Mouse (Mus musculus): ENCODE measurements around the gene Coro2b.

Coro2b gene

DNA sequence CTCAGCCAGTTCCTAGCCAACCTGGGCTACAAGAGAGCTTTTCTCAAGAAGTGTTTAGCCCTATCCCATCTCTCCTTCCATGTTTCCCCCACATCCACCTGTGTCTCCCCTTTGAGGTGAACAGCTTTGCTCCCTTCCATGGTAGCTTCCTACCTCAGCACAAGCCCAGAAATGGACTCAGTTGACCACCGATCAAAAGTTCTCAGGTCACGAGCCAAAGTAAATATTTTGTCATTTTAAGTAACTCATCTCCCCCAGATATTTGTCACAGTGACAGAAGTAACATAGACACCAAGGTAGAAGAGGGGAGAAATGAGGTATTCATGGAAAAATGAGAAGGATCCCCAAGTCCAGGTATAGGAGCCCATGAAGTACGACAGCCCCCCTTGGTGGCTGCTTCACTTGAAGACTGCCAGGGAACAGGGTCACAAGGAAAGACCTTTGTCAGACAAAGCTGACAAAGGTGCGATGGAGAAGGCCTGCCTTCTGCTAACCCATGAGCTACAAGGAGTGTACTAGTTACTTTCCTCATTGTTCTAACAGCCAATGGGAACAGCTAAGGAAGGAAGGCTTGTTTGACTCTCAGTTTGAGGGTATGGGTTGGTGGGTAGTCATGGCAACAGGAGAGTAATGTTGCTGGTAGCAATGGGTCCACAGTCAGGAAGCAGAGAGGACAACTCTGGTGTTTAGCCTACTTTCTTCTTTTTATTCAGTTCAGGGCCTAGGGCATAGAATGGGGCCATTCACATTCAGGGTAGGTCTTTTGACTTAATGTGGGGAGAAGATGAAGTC, 150.9 kb downstream of the Coro2b start:
- DNase-seq (ENCODE audit: low read depth), result no peak

DNA sequence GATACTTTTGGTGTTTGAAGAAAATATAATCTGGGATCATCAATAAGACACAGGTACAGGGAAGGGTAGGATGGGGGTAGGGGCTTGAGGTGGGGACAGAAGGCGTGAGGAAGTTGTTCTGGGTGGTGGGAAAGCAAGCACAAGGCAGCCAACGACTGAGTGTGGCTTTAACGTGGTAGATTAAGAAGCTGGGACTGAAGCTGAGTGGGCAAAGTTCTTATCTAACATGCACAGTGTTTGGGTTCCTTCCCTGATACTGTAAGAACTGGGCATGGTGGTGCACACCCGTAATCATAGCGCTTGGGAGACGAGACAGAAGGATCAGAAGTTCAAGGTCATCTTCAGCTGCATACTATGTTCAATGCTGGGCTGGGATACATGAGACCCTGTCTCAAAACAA, 151.8 kb downstream of the Coro2b start:
- no peak for DNase-seq (ENCODE audit: low read depth)

- DNase-seq (ENCODE audit: low read depth), result no peak
Observed at GRCm38 (mm10) chr9:62382519-62383084, 154.2 kb downstream of the Coro2b start.

DNA sequence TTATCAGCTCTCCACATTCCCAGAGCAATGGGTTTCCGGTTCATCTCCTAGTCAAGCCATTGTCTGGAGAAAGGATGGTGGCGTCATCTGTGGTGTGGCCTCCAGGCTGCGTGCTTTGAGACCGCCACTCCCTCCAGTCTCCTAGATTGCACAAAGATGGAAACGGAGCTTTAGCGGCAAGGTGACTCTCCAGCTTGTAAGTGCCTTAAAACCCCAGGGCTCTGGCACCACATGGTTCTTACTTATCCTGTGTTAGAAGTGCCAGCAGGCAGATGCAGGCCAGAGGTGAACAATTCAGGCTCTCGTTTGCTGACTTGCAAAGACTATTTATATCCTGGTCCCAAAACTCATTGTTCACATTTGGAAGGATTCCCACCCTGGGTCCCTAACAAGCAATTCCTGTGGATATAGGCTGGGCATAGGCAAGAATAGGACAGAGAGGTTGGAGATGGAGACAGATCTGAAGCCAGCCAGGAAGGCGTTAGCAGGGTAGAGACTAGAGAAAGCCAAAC, 155.4 kb downstream of the Coro2b start:
- DNase-seq (ENCODE audit: low read depth), result no peak

- no peak for DNase-seq (ENCODE audit: low read depth)
Observed at GRCm38 (mm10) chr9:62380351-62380750, 156.5 kb downstream of the Coro2b start.

DNA sequence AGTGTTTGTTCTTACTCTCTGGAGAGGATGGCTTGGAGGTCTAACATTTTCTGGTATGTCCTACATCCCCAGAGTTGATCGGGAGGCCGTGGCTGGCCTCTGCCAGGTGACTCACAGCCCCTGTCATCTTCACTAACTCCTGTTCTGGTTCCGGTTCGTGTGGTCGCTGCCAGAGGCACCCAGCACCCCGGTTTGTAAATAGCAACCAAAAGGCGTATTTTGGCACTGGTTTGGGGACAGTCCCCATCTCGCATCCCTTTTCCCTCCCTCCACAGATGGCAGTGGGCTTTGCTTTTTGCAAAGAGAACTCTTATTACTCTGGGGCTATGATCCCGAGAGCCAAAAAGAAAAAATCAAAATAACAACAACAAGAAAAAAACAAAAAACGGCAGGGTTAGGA, 158.9 kb downstream of the Coro2b start:
- DNase-seq (ENCODE audit: low read depth), result no peak

DNA sequence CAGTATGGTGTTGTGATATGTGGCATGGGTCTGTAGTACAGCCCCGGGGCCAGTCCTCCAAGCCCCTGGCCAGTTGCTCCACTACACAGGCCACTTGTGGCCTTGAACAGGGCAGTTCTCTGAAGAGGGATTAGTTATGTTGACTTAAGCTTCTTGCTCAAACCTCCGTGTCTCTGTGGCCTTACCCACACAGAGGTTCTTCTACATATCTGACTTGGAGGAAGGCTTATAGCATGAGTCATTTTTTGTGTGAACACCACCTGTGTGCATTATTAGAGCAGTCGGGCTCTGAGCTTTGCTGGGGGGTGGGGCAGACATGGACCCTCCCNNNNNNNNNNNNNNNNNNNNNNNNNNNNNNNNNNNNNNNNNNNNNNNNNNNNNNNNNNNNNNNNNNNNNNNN, 162.6 kb downstream of the Coro2b start:
- DNase-seq (ENCODE audit: low read depth), result no peak

DNA sequence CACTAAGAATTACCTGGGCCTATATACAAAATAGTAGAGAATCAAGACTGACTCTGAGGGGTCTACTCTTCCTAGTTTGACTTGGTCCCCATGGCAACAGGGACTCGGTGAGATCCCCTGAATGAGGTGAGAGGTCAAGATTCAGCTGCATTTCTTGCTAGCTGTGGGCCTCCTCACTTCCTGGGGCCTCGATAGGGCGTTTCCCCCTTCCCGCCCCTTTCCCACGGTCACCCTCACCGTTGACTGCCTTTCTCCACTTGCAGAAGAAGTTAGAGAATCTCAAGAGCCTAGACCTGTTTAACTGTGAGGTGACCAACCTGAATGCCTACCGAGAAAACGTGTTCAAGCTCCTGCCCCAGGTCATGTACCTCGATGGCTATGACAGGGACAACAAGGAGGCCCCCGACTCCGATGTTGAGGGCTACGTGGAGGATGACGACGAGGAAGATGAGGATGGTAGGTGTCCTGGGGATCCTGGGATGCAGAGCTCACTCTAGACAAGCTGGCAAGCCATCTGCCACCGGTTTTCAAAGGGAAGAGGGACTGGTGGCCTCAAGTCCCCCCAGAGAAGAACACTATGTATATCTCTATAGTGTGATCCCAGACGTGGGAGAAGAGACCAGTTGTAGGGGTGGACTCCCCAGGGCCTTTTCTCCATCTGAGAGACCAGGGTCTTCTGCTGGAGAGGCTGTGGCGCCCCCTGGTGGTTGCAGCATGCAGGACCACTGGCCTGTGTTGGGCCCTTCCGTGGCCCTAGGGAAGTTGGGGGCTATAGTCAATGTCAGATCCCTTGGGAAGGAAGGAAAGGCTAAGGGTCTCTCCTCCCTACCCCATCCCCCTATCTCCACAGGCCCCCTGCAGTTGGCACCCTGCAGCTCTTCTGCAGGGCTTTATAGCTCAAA, 163.4 kb downstream of the Coro2b start:
- peak; percentile 66 for DNase-seq (ENCODE audit: low read depth)

- DNase-seq (ENCODE audit: low read depth), result no peak
Observed at GRCm38 (mm10) chr9:62372556-62373221, 164.2 kb downstream of the Coro2b start.

DNA sequence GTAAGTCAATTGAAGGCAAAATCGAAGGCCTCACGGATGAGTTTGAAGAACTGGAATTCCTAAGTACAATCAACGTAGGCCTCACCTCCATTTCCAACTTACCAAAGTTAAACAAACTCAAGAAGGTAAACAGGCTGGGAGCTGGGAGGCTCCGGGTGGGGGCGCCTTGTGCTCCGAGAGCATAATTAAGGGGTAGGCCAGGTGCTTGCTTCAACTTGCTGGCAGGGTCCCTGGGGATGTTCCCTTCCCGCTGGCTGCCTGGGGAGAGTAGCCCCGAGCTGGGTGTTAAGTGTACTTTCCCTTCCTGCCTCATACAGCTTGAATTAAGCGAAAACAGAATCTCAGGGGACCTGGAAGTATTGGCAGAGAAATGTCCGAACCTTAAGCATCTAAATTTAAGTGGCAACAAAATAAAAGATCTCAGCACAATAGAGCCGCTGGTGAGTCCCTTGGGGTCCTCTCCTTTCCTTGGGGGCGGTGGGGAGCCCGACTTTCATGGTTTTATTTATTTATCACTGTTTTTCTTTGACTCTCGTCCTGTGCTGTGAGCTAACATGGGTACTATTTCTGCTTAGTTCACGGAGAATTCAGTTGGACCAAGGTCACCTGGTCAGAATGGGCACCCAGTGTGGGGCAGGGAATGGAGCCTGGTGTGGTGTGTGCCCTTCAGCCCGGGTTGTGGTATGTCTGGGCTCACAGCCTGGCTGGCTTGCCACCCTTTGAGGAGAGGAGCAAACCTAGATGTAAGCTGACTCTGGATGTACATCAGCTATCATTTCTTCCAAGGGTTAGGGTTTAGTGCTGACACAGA, 164.9 kb downstream of the Coro2b start:
- no peak for DNase-seq (ENCODE audit: low read depth)

- DNase-seq (ENCODE audit: low read depth), result no peak
Observed at GRCm38 (mm10) chr9:62370648-62371280, 166.1 kb downstream of the Coro2b start.

- no peak for DNase-seq (ENCODE audit: low read depth)
Observed at GRCm38 (mm10) chr9:62370186-62370585, 166.7 kb downstream of the Coro2b start.

Data from NIH3T3 (cell line).